Mouse (Mus musculus) spleen, adult 2 months (tissue): ENCODE data around the gene Ormdl3. TPM values are rescaled to one million over a fixed set of nuclear protein-coding genes. Genes with fewer than 3 reads are reported as not detected.

ENCODE experiments used
- DNase-seq, 2 experiments: peaks; one replicate each; pipeline versions ENCODE4 v3.0.0 to v3.0.0-alpha.2; 2012 to 2021; ENCODE audit warnings: low spot score in 2 of 2, low read depth in 1 of 2
- H3K27ac ChIP-seq: fragments of 200-500 bp; 2 replicates; pipeline ENCODE4 v1.5.1; 2012; ENCODE audit warnings: low read length, inconsistent platforms; ENCODE audit not compliant: insufficient read depth
- H3K27me3 ChIP-seq: fragments of 200-500 bp; 2 replicates; pipeline ENCODE4 v1.6.1; 2012; ENCODE audit warnings: mild to moderate bottlenecking, moderate library complexity, low read length, inconsistent platforms; ENCODE audit not compliant: control insufficient read depth, insufficient read depth
- H3K36me3 ChIP-seq: fragments of 200-500 bp; 2 replicates; pipeline ENCODE4 v1.6.1; 2012; ENCODE audit warnings: mild to moderate bottlenecking, low read length, inconsistent platforms; ENCODE audit not compliant: control insufficient read depth, insufficient read depth
- H3K4me1 ChIP-seq: fragments of 200-500 bp; 2 replicates; pipeline ENCODE4 v1.6.1; 2011; ENCODE audit warnings: inconsistent platforms; ENCODE audit not compliant: control insufficient read depth, insufficient read depth, insufficient read length
- H3K4me3 ChIP-seq: fragments of 200-500 bp; 2 replicates; pipeline ENCODE4 v1.5.1; 2011; ENCODE audit warnings: mild to moderate bottlenecking, inconsistent platforms; ENCODE audit not compliant: insufficient read depth, insufficient read length; ENCODE audit errors: extremely low read depth
- CTCF ChIP-seq: fragments of 200-500 bp; IDR thresholded peaks from 2 replicates; pipeline ENCODE4 v1.5.1; 2011; ENCODE audit warnings: mild to moderate bottlenecking, inconsistent platforms; ENCODE audit not compliant: insufficient read depth, insufficient read length, insufficient replicate concordance; ENCODE audit errors: extremely low read depth
- POLR2A ChIP-seq: fragments of 200-500 bp; IDR thresholded peaks from 2 replicates; pipeline ENCODE4 v1.6.1; 2011; ENCODE audit warnings: low read depth, low read length, inconsistent platforms
- WGBS: fragments of 180-500 bp; shearing (Covaris S2); methylation state at CpG from one replicate; pipeline ENCODE4 v1.1.7; 2018; 5-methylcytosine and 5-hydroxymethylcytosine counted together
- polyA plus RNA-seq: library from polyadenylated mRNA; depleted of rRNA; stranded (reverse); fragments of >200 nt; gene quantifications from 2 replicates; pipeline ENCODE4 v1.2.3, GENCODE M21; 2012

The Ormdl3 gene
- polyA plus RNA-seq, 1 experiment = 37.4 TPM

DNA sequence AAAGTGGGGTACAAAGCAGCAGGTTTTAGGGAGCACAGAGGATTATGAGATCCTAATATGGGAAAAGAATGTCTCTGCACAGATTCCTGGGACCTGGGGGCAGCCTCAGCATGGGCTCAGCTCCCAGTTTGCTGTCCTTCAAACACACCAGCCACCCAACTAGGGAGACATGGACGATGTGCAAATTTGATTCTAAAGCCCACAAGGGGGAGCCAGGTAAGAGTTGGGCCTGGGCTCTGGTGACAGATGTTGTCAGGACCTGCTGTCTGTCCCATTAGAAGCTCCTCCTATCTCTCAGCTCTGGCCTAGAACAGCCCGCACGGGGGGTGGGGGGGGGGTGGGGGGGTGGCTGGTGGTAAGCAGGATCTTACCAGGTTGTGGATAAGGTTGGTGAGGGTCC is 3.6 kb downstream of the Ormdl3 start:
- 38% methylated on average over 3 of the region's 3 CpGs for WGBS
- Histone ChIP-seq H3K36me3 (peaks cover 14% of the 10 kb centered on the region), H3K27me3 (no peaks in the 10 kb centered on the region), H3K4me1 (peaks cover 3% of the 10 kb centered on the region; the same call in 1 of the 2 replicates), H3K27ac (peak overlapping the region; percentile 32; the same call in 1 of the 2 replicates), H3K4me3 (no peak overlapping the region)
- DNase-seq = no peak
- TF ChIP-seq CTCF = no peak
- TF ChIP-seq POLR2A = no peak

DNA sequence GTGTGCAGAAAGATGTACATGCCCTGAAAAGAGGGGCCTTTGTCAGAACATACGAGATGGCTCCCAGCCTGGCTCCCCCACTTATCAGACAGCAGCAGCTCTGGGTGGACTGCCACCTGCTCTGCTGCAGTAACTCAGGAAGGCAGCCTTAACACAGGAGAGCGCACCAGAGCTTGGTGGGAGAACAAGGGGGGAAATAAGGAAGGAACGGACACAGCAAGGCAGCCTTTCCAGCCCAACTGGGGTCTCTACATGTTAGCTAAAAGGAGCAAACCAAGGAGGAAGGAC is 4.0 kb downstream of the Ormdl3 start:
- WGBS = 73% methylated on average over 3 of the region's 3 CpGs
- Histone ChIP-seq H3K27ac (peak overlapping the region; percentile 32; the same call in 1 of the 2 replicates), H3K4me3 (no peak overlapping the region), H3K27me3 (no peaks in the 10 kb centered on the region), H3K36me3 (peaks cover 14% of the 10 kb centered on the region), H3K4me1 (peaks cover 3% of the 10 kb centered on the region; the same call in 1 of the 2 replicates)
- no peak for DNase-seq
- TF ChIP-seq CTCF (no peak), POLR2A (no peak)

DNA sequence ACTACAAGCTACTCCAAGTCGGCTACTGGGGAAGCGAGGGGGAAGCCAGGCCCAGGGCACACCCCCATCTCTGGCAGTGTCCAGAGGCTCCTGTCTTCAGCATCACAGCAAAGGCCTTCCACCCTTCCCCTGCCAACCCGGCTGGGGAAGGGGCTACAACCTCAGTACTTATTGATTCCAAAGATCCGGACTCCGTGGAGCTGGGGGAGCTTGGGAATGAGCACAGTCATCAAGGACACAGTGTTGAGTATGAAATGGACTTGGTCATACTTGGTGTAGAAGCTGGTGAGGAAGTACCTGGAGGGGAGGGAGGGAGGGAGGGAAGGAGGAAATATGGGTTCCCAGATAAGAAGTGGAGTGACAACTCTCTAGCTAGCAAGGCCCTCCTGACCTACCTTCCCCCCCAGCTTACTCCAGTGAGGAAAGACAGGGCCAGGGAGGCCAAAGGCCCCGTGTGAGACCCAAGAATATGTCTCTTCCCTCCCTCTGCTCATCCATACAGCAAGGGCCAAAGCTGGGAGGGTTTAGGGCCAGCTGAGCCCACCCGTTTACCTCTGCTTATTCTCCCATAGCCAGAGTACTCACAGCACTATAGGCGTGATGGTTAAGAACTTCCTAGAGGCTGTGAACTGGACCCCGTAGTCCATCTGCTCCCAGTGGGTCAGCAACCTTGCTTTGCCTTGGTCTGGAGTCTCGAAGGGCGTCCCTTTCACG is 4.5 kb downstream of the Ormdl3 start:
- TF ChIP-seq CTCF (no peak), POLR2A (no peak)
- H3K27ac ChIP-seq = peak overlapping the region; percentile 29; the same call in 1 of the 2 replicates
- no peaks in the 10 kb centered on the region for H3K27me3 ChIP-seq
- H3K4me1 ChIP-seq = peaks cover 3% of the 10 kb centered on the region; the same call in 1 of the 2 replicates
- no peak for DNase-seq
- H3K36me3 ChIP-seq = peaks cover 14% of the 10 kb centered on the region
- 64% methylated on average over 12 of the region's 12 CpGs for WGBS
- H3K4me3 ChIP-seq = no peak overlapping the region

DNA sequence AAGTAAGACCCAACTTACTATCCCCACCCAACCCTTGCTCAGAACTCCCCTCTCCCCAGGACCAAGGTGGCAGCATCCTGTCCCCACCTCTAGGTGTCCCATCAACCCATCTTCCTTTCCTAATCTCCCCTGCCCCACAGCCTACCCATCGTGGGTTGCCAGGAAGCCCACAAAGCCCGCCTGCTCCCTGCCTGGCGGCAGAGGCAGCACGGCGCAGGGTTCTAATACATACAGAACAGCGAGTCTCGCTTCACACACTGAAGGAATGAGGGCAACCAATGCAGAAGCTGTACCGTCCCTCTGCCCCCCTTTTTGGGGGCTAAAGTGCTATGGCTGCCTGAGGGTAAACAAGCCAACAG is 5.2 kb downstream of the Ormdl3 start:
- 74% methylated on average over 8 of the region's 8 CpGs for WGBS
- Histone ChIP-seq H3K36me3 (peaks cover 14% of the 10 kb centered on the region), H3K27ac (no peak overlapping the region; the same call in 1 of the 2 replicates)

DNA sequence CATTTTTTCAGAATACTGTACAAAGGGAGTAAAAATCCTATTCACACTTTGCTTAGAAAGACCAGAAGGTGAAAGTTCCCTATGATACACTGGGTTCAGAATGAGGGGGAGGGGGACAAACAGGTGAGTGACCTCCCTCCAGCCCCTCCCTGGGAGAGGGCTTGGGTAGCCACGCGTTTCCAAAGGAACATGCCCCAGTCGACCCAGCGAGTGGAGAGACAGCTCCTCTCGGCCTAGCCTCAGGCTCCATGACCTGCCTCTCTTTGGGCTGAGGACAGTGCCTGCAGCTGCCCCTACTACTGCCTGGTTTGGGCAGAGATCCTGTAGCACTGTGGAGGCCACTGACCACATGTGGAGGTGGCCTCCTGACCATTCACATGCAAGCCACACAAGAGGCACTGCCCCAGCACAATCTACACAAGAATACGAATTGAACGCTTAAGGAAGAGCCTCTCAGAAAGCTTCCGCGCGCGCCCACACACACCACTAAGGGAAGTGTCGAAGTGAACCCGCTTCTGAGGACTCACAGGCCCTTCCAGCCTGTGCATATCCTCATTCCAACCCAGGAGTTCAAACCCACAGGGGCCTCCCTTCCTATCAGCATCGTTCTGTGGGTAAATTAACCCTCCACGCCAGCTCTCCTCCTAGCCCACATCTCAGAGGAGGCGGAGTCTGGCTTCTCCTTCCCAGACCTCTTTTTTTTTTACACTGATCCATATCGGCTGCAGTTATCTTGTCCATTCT is 5.7 kb downstream of the Ormdl3 start:
- no peak for TF ChIP-seq POLR2A
- TF ChIP-seq CTCF = no peak
- Histone ChIP-seq H3K4me1 (no peaks in the 10 kb centered on the region; the same call in 1 of the 2 replicates), H3K27ac (peak overlapping the region; percentile 59; the same call in 1 of the 2 replicates), H3K27me3 (no peaks in the 10 kb centered on the region), H3K36me3 (peaks cover 14% of the 10 kb centered on the region), H3K4me3 (no peak overlapping the region)
- WGBS = 64% methylated on average over 17 of the region's 17 CpGs
- no peak for DNase-seq

More for the DNA sequence above, 5.2 kb downstream of the Ormdl3 start:
- TF ChIP-seq POLR2A = no peak
- no peaks in the 10 kb centered on the region for H3K27me3 ChIP-seq
- no peak overlapping the region for H3K4me3 ChIP-seq
- DNase-seq = no peak
- H3K4me1 ChIP-seq = no peaks in the 10 kb centered on the region; the same call in 1 of the 2 replicates

DNA sequence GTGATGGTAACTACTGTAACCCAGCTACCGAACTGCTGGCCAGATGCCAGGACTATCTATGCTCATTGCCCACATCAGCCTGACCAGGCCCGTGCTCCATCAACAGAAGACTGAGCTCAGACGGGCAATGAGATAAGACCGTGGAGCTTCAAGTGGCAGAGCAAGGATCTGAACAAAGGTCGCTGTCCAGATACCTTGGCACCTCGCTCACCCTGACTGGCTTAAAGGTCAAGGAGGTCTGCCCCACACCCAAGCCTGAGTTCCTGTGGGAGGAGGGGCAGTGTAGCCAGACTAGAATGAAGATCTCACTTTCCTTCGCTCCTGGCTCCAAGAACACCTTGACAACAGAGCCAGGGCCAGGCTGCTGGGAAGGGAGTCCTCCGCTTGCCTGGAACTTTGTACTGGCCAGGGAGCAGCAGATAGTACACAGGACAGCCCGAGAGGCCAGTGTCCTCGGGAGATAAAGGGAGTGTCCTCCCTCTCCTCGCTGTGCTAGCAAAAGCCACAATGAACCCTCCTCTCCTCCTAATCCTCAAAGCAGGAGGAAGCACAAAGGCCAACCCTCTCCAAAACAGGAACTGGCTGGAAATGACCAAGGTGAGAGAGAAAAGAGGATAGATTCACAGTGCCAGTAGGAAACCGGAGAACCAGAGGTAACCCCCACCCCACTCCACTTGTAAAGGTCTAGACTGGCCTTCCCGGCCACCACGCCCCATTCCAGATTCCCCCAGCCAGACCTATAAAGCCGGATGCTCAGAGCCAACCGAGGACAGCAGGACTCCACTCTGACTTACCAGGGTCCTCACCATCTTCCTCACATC is 6.7 kb downstream of the Ormdl3 start:
- Histone ChIP-seq H3K27me3 (no peaks in the 10 kb centered on the region), H3K36me3 (peaks cover 14% of the 10 kb centered on the region), H3K4me3 (no peak overlapping the region), H3K27ac (peak overlapping the region; percentile 59; the same call in 1 of the 2 replicates), H3K4me1 (no peaks in the 10 kb centered on the region; the same call in 1 of the 2 replicates)
- TF ChIP-seq CTCF (no peak), POLR2A (no peak)
- DNase-seq = no peak
- WGBS = 72% methylated on average over 16 of the region's 16 CpGs

DNA sequence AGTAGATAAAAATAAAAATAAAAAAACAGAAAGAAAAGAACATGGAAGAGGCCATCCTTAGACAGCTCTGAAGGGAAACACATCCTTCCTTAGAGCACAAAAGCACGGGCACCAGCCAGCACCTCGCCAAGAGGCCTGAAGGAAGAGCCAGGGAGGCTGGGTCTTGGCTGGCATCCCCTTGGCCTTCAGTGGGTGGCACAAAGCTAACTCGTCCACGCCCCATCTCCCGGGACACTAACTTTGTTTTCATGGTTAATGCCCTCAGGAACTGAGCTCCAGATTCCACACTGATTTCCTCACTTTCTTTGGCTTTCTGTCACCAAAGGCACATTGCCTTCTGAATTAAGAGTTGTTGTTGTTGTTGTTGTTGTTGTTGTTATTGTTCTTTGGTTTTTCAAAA is 9.4 kb downstream of the Ormdl3 start:
- no peaks in the 10 kb centered on the region for H3K4me1 ChIP-seq
- no peaks in the 10 kb centered on the region for H3K27me3 ChIP-seq
- DNase-seq = no peak
- TF ChIP-seq POLR2A (no peak), CTCF (no peak)
- no peak overlapping the region for H3K4me3 ChIP-seq
- H3K27ac ChIP-seq = no peak overlapping the region
- H3K36me3 ChIP-seq = peaks cover 7% of the 10 kb centered on the region
- 93% methylated on average over 5 of the region's 5 CpGs for WGBS
